Mouse (Mus musculus) Patski (cell line): ENCODE data around the gene Smim11. TPM values are rescaled to one million over a fixed set of nuclear protein-coding genes. Genes with fewer than 3 reads are reported as not detected.

ENCODE experiments used
- ATAC-seq: fragments of 100-300 bp; one replicate; pipeline ENCODE4 v1.8.0; 2021
- CTCF ChIA-PET: fragments of 350-600 bp; sonication (Branson Sonifier 250); formaldehyde crosslinking; loops from one replicate; lab custom pipeline; 2022; ENCODE audit warnings: inconsistent platforms; lab: Charles Lee
- POLR2A ChIA-PET: fragments of 350-600 bp; sonication (Branson Sonifier 250); formaldehyde crosslinking; loops from one replicate; lab custom pipeline; 2022; ENCODE audit warnings: antibody characterized with exemption, inconsistent platforms; lab: Charles Lee
- DNase-seq: peaks from one replicate; pipeline ENCODE4 v3.0.0-alpha.2; 2011; ENCODE audit warnings: low read depth, low spot score
- H3K27me3 ChIP-seq: fragments of 371-371 bp; one replicate; pipeline ENCODE4 v1.5.1; 2021
- CTCF ChIP-seq: fragments of 100-300 bp; IDR thresholded peaks from one replicate; pipeline ENCODE4 v1.5.1; 2021
- in situ Hi-C: fragments of 300-500 bp; cut with MboI; formaldehyde crosslinking; loops from 3 replicates; pipeline ENCODE4 v1.11.1; 2018; ENCODE audit warnings: low pct_unique_long_range_greater_than_20kb, mixed read lengths
- polyA plus RNA-seq: library from polyadenylated mRNA; unstranded; gene quantifications from one replicate; pipeline ENCODE4 v1.2.3, GENCODE M21; 2021

The Smim11 gene
- polyA plus RNA-seq, 1 experiment from 2014 or later: 77.4 TPM

DNA sequence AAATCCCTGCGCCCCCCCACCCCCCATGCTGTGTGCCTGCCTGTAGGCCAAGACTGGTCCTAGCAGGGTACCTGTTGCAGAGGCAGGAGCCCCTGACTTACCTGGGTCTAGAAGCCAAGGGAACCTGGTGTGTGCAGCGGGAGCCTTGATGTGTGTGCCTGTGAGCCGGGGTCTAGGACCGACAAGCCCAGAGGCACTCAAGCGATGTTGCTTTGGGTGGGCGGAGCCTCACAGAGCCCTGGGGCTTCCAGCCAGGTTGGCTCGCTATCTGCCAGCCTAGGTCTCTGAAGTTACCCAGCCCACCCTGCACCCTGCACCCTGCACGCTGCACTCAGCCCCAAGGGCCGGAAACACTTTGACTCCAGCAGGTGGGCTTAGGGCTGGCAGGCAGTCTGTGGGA lies 57.6 kb downstream of the Smim11 start:
- H3K27me3 ChIP-seq: peaks cover 7% of the 10 kb centered on the region
- no peak for TF ChIP-seq CTCF
- CTCF ChIA-PET: interaction anchor here (1.3 kb wide), 1 partner anchor 87 kb away, joined by 4 read pairs; no protein-coding TSS in a partner anchor
- POLR2A ChIA-PET: interaction anchor here (1.0 kb wide), 1 partner anchor 12 kb away, joined by 3 read pairs; no protein-coding TSS in a partner anchor
- DNase-seq (no peak), ATAC-seq (no peak)
- in situ Hi-C loops: no loop called here

DNA sequence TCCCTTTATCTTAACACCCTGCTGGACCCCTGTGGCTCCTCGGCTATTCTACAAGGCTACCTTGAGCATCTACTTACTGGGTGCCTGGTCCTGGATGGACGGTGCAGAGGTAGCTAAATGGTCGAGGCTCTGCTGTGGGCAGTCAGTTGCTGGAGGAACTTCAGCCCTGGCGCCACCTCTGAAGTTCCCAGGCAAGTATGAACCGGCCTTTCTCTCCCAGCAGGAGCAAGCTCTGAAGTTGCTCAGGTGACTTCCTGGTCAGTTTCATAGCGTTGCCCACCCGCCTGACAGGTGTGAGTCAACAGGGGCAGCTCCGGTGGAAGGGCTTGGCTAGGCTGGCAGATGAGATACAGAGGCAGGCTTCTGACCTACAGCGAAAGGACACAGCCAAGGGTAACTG lies 58.1 kb downstream of the Smim11 start, which contains the start of gene Kcne1:
Kcne1 (minus strand) TSS at position 240 of the 400 bp plus-strand sequence.
- ChIA-PET POLR2A (interaction anchor here (1.0 kb wide), 1 partner anchor 11 kb away, joined by 3 read pairs; no protein-coding TSS in a partner anchor), CTCF (no interaction called here)
- ATAC-seq (no peak), DNase-seq (no peak)
- H3K27me3 ChIP-seq: peaks cover 7% of the 10 kb centered on the region
- in situ Hi-C loops: no loop called here
- TF ChIP-seq CTCF: no peak

DNA sequence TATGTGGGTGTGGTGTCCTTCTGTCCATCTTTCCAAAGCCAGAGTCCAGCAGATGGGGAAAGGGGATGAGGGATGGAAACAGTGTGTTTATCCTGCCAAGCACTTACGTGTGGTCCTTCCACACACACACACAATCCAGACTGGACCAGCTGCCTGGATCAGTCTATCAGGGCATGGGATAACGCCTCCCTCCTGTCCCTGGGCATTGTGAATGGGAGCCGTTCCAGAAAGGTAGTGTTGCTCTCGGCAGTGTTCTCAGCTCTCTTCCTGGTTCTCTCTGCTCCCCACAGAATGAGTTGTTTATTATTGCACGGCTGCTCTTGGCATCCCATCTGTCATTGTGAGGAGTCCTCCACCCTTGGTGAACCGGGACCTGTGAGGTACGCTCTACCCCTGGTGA lies 59.6 kb downstream of the Smim11 start:
- no peak for DNase-seq
- TF ChIP-seq CTCF: no peak
- H3K27me3 ChIP-seq: peaks cover 7% of the 10 kb centered on the region
- in situ Hi-C loops: no loop called here
- ATAC-seq: no peak
- CTCF ChIA-PET: no interaction called here
- POLR2A ChIA-PET: no interaction called here

Other genes with a start within 250 kb of the Smim11 start
- gene Mrps6, start 243.0 kb upstream of the Smim11 start, polyA plus RNA-seq: 293 TPM
- gene Gm49711, start 243.0 kb upstream of the Smim11 start, polyA plus RNA-seq: 0.06 TPM
- gene Slc5a3, start 243.0 kb upstream of the Smim11 start, polyA plus RNA-seq: 50.3 TPM
- not detected for gene Kcne2, start 8.9 kb upstream of the Smim11 start, polyA plus RNA-seq
- 0.28 TPM for gene Fam243, start 20.2 kb downstream of the Smim11 start, polyA plus RNA-seq
- gene Kcne1, start 58.2 kb downstream of the Smim11 start, polyA plus RNA-seq: not detected
- gene Rcan1, start 169.6 kb downstream of the Smim11 start, polyA plus RNA-seq: 119 TPM
- gene Clic6, start 184.4 kb downstream of the Smim11 start, polyA plus RNA-seq: 0.05 TPM